Mouse (Mus musculus): ENCODE data around the gene Otogl. TPM values are rescaled to one million over a fixed set of nuclear protein-coding genes. Genes with fewer than 3 reads are reported as not detected.

Gene Otogl
- total and polyA plus RNA-seq, 3 experiments = under 0.01 TPM; not detected in 2

DNA sequence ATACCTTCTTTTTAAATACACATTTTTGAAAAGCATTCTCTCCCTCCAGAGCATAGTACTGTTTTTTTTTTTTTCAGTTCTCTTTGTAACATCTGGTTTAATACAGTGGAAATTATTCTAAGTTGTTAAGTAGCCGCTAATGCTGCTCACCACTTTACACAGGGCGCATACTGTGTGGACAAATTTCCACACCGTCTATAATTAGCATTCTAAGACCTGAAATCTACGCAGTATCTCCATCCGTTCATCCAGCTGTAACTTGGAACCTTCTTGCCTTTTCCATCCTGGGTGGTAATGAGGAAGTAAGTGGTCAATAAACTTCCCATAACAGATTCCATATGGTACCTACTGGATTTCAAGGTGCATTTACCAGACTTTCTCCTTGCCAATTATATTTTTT lies 172.1 kb downstream of the Otogl start:
- DNase-seq (ENCODE audit: low spot score) = no peak
- H3K4me1 ChIP-seq (ENCODE audit: insufficient read depth, low read depth, low read length) = no peaks in the 10 kb centered on the region
- H3K9me3 ChIP-seq (replicated peaks) = no peaks in the 10 kb centered on the region
- H3K27me3 ChIP-seq (ENCODE audit: insufficient read depth, low read length) = no peaks in the 10 kb centered on the region
- H3K4me3 ChIP-seq (ENCODE audit: low read depth, low read length) = no peak overlapping the region
- no peak for ATAC-seq (ENCODE audit: extremely low read depth, insufficient number of reproducible peaks, low FRiP score, poor library complexity, severe bottlenecking)
- TF ChIP-seq GATA1 (IDR thresholded peaks at IDR 0.05; ENCODE audit: borderline replicate concordance, low read length) = no peak
- H3K36me3 ChIP-seq (replicated peaks) = no peaks in the 10 kb centered on the region

DNA sequence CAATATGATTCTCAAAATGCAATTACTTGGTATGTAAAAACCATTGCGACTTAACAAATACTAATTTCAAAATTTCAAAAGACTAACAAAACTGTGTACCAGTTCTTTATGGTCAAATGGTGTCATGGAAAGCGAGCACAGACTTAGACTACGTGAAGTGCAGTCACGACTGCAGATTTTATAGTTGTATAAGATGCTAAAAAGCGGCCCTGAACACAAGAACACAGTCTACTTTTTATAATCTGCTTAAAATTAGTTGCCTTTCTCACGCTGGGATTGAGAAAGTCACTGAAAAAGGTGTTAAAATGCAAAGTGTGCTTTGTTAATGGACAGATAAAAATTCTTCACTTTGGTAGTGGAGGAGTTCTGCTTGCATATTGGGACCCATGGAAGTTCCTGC lies 174.2 kb downstream of the Otogl start:
- Histone ChIP-seq H3K4me1 (ENCODE audit: insufficient read depth, low read depth, low read length) (no peaks in the 10 kb centered on the region), H3K36me3 (replicated peaks) (no peaks in the 10 kb centered on the region), H3K9me3 (replicated peaks) (no peaks in the 10 kb centered on the region), H3K4me3 (ENCODE audit: low read depth, low read length) (no peak overlapping the region), H3K27me3 (ENCODE audit: insufficient read depth, low read length) (no peaks in the 10 kb centered on the region)
- TF ChIP-seq GATA2 (IDR thresholded peaks at IDR 0.05; ENCODE audit: borderline replicate concordance, low read depth, low read length) (no peak), GATA1 (IDR thresholded peaks at IDR 0.05; ENCODE audit: borderline replicate concordance, low read length) (no peak), POLR2AphosphoS5 (IDR thresholded peaks at IDR 0.05; ENCODE audit: insufficient replicate concordance, low read depth, low read length) (no peak), TAL1 (conservative IDR thresholded peaks at IDR 0.05; ENCODE audit: low read depth, low read length) (no peak), CTCF (IDR thresholded peaks at IDR 0.05; ENCODE audit: low read depth, low read length) (no peak)
- no peak for ATAC-seq (ENCODE audit: extremely low read depth, insufficient number of reproducible peaks, low FRiP score, poor library complexity, severe bottlenecking)
- no peak for DNase-seq (ENCODE audit: low spot score)

DNA sequence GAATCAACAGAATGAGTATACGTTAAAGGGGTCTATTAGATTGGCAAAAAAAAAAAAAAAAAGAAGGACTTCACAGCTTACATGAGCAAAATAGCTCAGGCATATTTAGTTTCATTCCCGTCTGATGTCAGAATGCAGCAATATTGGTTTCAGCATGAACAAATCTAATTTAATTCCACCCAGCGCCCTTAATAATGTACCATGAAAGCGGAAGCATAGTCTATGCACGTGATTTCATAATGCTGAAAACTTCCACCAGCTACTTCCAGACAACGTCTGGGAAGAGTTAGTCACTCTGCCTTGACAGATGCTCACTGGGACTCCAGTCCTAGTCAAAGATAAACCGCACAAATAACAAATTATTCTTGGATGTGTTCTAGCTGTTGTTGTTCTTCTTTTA lies 176.5 kb downstream of the Otogl start:
- H3K36me3 ChIP-seq (replicated peaks) = no peaks in the 10 kb centered on the region
- H3K4me3 ChIP-seq (ENCODE audit: low read depth, low read length) = no peak overlapping the region
- H3K27me3 ChIP-seq (ENCODE audit: insufficient read depth, low read length) = no peaks in the 10 kb centered on the region
- 0 out of 2 replicates have a peak, but pooled peaks cover 2% of the 10 kb centered on the region for H3K9me3 ChIP-seq (replicated peaks)
- no peaks in the 10 kb centered on the region for H3K4me1 ChIP-seq (ENCODE audit: insufficient read depth, low read depth, low read length)
- ATAC-seq (ENCODE audit: extremely low read depth, insufficient number of reproducible peaks, low FRiP score, poor library complexity, severe bottlenecking) = no peak
- DNase-seq (ENCODE audit: low spot score) = no peak
- TF ChIP-seq POLR2AphosphoS5 (IDR thresholded peaks at IDR 0.05; ENCODE audit: insufficient replicate concordance, low read depth, low read length) (no peak), CTCF (IDR thresholded peaks at IDR 0.05; ENCODE audit: low read depth, low read length) (no peak), TAL1 (conservative IDR thresholded peaks at IDR 0.05; ENCODE audit: low read depth, low read length) (no peak), GATA2 (IDR thresholded peaks at IDR 0.05; ENCODE audit: borderline replicate concordance, low read depth, low read length) (no peak), GATA1 (IDR thresholded peaks at IDR 0.05; ENCODE audit: borderline replicate concordance, low read length) (no peak)

DNA sequence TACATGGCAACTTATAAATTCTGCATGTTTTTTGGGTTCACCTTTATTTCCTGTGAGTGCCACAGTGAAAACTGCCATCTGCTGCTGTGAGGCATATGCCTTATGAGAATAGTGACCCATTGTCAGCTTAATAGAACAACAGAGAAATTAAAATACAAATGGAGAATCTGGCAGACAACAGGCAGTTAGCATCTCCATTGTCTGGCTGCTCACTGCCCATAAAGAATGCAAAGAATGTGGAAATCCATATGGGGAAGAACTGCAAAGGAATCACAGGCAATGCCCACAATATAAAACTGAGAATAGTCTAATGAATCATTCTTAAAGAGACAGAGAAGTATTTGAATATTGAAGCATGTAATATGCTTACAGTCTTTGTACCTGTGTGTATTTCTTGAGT lies 177.6 kb downstream of the Otogl start:
- DNase-seq (ENCODE audit: low spot score) = no peak
- Histone ChIP-seq H3K9me3 (replicated peaks) (0 out of 2 replicates have a peak, but pooled peaks cover 2% of the 10 kb centered on the region), H3K4me1 (ENCODE audit: insufficient read depth, low read depth, low read length) (no peaks in the 10 kb centered on the region)

GRCm38 (mm10) chr10:107725631-107726030 lies 186.3 kb downstream of the Otogl start:
- no peaks in the 10 kb centered on the region for H3K27me3 ChIP-seq (ENCODE audit: insufficient read depth, low read length)
- H3K4me3 ChIP-seq (ENCODE audit: low read depth, low read length) = no peak overlapping the region
- no peaks in the 10 kb centered on the region for H3K4me1 ChIP-seq (ENCODE audit: insufficient read depth, low read depth, low read length)
- TF ChIP-seq POLR2AphosphoS5 (IDR thresholded peaks at IDR 0.05; ENCODE audit: insufficient replicate concordance, low read depth, low read length) (no peak), GATA1 (IDR thresholded peaks at IDR 0.05; ENCODE audit: borderline replicate concordance, low read length) (no peak), TAL1 (conservative IDR thresholded peaks at IDR 0.05; ENCODE audit: low read depth, low read length) (no peak), GATA2 (IDR thresholded peaks at IDR 0.05; ENCODE audit: borderline replicate concordance, low read depth, low read length) (no peak), CTCF (IDR thresholded peaks at IDR 0.05; ENCODE audit: low read depth, low read length) (no peak)
- ATAC-seq (ENCODE audit: extremely low read depth, insufficient number of reproducible peaks, low FRiP score, poor library complexity, severe bottlenecking) (no peak), DNase-seq (ENCODE audit: low spot score) (no peak)
- H3K36me3 ChIP-seq (replicated peaks) = no peaks in the 10 kb centered on the region
- peaks cover 6% of the 10 kb centered on the region; the same call in 1 of the 2 replicates for H3K9me3 ChIP-seq (replicated peaks)

More for the DNA sequence above, 177.6 kb downstream of the Otogl start:
- no peaks in the 10 kb centered on the region for H3K36me3 ChIP-seq (replicated peaks)
- no peak overlapping the region for H3K4me3 ChIP-seq (ENCODE audit: low read depth, low read length)
- H3K27me3 ChIP-seq (ENCODE audit: insufficient read depth, low read length) = no peaks in the 10 kb centered on the region
- no peak for ATAC-seq (ENCODE audit: extremely low read depth, insufficient number of reproducible peaks, low FRiP score, poor library complexity, severe bottlenecking)
- no peak for TF ChIP-seq CTCF (IDR thresholded peaks at IDR 0.05; ENCODE audit: low read depth, low read length)
- no peak for TF ChIP-seq GATA2 (IDR thresholded peaks at IDR 0.05; ENCODE audit: borderline replicate concordance, low read depth, low read length)
- no peak for TF ChIP-seq POLR2AphosphoS5 (IDR thresholded peaks at IDR 0.05; ENCODE audit: insufficient replicate concordance, low read depth, low read length)
- no peak for TF ChIP-seq TAL1 (conservative IDR thresholded peaks at IDR 0.05; ENCODE audit: low read depth, low read length)
- no peak for TF ChIP-seq GATA1 (IDR thresholded peaks at IDR 0.05; ENCODE audit: borderline replicate concordance, low read length)

- Histone ChIP-seq H3K9me3 (replicated peaks) (peaks cover 9% of the 10 kb centered on the region; the same call in 1 of the 2 replicates), H3K4me3 (ENCODE audit: low read depth, low read length) (no peak within 1 kb of the TSS), H3K27me3 (ENCODE audit: insufficient read depth, low read length) (no peaks in the 10 kb centered on the region), H3K36me3 (replicated peaks) (no peaks in the 10 kb centered on the region), H3K4me1 (ENCODE audit: insufficient read depth, low read depth, low read length) (no peaks in the 10 kb centered on the region)
- DNase-seq (ENCODE audit: low spot score) = no peak
- no peak for ATAC-seq (ENCODE audit: extremely low read depth, insufficient number of reproducible peaks, low FRiP score, poor library complexity, severe bottlenecking)
- TF ChIP-seq CTCF (IDR thresholded peaks at IDR 0.05; ENCODE audit: low read depth, low read length) (no peak), TAL1 (conservative IDR thresholded peaks at IDR 0.05; ENCODE audit: low read depth, low read length) (no peak), GATA2 (IDR thresholded peaks at IDR 0.05; ENCODE audit: borderline replicate concordance, low read depth, low read length) (no peak), GATA1 (IDR thresholded peaks at IDR 0.05; ENCODE audit: borderline replicate concordance, low read length) (no peak), POLR2AphosphoS5 (IDR thresholded peaks at IDR 0.05; ENCODE audit: insufficient replicate concordance, low read depth, low read length) (no peak)
These were observed 192.1 kb downstream of the Otogl start, which contains the start of gene Ptprq for GRCm38 (mm10) chr10:107719806-107720205. Gene Ptprq (minus strand): TSS chr10:107720051.

Other genes with a start within 250 kb of the Otogl start
- gene Ptprq, start 192.1 kb downstream of the Otogl start, total RNA-seq (2014; fragmentation: Nextera tagmentation) = not detected in 2 replicates
- gene Ptprq, start 192.1 kb downstream of the Otogl start, total RNA-seq (2017) = under 0.01 and 0.05 TPM in 2 replicates
- gene Ptprq, start 192.1 kb downstream of the Otogl start, polyA plus RNA-seq (2012) = not detected in 2 replicates

Data from G1E (cell line).